Mouse (Mus musculus) spleen, postnatal 10 days (tissue): ENCODE data around the gene Abl2.
"Not testable (repeated sequence)": the region's sequence is repeated elsewhere in the genome, so short reads cannot be mapped to it uniquely, and the experiment has no call there.

Source experiments
- DNase-seq, 2 experiments: peaks; one replicate each; pipeline ENCODE4 v3.0.0; 2021 to 2022; ENCODE audit warnings: low spot score in 2 of 2

The Abl2 gene

DNA sequence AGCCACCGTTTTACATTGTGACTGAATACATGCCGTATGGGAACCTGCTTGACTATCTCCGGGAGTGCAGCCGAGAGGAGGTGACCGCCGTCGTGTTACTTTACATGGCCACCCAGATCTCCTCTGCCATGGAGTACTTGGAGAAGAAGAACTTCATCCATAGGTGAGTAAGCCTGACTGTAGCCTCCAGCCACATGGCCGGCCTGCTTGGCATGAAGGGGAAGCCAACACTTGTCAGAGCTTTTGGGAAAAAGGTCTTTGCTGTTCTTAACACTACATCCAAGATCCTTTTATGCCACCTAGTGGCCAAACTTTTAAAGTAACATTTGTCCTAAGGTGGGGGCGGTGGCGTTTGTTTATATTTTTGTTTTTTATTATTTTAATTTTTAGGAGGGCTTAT, 74.5 kb downstream of the Abl2 start:
- DNase-seq, result no peak

- no peak for DNase-seq
These were observed 76.6 kb downstream of the Abl2 start for GRCm38 (mm10) chr1:156635148-156635547.

- DNase-seq, result no peak
These were observed 80.9 kb downstream of the Abl2 start for GRCm38 (mm10) chr1:156639455-156639854.

GRCm38 (mm10) chr1:156640577-156640976, 82.0 kb downstream of the Abl2 start:
- no peak for DNase-seq

DNA sequence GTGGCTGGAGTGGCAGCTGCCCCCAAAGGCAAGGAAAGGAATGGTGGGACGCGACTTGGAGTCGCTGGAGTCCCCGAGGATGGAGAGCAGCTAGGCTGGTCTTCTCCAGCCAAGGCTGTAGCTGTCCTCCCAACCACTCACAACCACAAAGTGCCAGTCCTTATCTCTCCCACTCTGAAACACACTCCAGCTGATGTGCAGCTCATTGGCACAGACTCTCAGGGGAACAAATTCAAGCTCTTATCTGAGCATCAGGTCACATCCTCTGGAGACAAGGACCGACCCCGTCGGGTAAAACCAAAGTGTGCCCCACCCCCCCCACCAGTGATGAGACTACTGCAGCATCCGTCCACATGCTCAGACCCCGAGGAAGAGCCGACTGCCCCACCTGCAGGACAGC, 83.2 kb downstream of the Abl2 start:
- no peak for DNase-seq

DNA sequence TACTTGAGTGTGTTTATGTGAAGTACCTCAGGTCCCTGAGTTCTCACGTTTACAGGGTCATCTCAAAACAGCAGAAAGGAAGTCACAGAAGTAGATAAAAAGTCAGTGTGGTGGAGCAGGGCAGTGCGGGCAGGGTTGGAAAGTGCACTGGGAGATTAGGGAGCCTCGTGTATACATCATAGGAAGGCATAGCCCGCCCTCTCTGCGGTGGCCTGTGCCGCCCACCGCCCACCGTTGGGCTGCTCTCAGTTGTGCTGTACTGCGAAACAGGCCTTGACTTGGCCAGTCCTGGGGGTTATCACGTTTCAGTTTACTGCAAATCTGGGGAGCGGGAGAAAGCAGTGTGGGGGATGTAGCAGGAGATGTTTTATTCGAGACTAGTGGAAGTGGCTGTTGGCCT, 84.2 kb downstream of the Abl2 start:
- DNase-seq, result no peak

DNA sequence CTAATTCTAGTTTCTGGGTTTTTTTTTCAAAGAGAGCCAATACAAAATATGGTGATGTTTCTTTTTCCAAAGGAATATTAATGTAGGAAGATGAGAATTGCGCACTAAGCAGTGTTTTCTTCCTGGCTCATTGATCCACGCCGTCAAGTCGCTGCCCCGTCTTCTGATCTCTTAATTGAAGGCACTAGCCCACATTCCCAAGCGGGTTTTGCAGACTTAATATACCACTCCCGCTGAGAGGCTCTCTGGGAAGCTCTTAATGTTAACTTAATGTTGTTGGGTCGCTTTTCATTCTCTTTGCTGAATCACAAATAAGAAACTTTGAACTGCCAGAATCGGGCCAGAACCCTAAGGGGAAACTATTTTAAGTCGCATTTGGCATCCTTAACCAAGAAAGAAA, 85.5 kb downstream of the Abl2 start:
- no peak for DNase-seq

DNA sequence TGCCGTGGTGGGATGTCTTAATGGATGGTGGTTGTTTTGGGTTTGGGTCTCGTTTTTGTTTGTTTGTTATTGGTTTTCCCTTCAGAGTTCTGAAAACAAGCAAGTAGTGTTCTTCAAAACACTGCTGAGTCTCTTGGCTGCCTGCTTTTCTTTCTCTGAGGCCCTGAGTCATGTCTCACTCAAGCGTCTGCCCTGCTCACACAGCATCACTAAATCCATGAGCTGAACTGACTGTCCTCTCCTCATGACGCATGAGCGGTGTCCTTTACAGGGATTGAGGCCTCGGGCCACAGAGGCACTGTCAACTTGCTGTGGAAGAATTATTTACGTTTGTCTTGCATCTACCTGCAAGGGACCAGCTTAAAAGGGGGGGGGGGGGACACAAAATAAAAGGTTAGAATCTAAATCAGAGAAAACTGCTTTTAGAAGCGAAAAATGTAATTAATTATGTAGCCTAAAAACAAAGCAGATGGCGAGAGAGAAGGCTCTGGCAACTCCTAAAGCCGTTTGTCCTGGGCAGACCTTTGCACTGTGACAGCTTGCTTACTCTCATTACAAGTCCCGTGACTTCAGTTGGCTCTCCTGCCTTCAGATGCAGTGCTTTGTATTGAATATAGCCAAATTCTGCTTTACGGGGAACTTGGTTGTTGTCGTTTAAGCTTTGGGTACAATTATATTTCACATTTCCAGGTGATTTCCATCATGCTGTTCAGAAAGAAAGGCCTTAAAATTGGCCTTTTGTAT, 86.4 kb downstream of the Abl2 start:
- no peak for DNase-seq

DNA sequence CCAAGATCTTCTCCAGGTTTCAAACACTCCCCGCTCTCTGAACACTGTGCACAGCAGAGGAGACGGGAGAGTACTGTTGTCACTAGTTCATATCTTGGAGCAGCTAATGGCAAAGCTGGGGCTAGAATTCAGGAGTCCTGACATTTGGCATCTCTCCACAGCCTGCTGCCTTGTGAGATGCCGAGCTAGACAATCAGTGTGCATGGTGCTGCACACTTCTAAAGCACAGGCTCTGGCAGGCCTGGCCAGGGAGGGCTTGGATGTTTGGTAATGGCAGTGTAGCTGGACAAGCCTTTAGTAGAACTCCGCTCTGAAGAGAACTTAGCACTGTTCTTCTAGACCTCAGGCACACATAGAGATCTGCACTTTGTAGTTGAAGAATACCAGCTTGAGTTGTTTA, 87.4 kb downstream of the Abl2 start:
- no peak for DNase-seq

GRCm38 (mm10) chr1:156648705-156649104, 90.1 kb downstream of the Abl2 start:
- no peak for DNase-seq

- no peak for DNase-seq
These were observed 92.0 kb downstream of the Abl2 start for GRCm38 (mm10) chr1:156650631-156651030.

DNA sequence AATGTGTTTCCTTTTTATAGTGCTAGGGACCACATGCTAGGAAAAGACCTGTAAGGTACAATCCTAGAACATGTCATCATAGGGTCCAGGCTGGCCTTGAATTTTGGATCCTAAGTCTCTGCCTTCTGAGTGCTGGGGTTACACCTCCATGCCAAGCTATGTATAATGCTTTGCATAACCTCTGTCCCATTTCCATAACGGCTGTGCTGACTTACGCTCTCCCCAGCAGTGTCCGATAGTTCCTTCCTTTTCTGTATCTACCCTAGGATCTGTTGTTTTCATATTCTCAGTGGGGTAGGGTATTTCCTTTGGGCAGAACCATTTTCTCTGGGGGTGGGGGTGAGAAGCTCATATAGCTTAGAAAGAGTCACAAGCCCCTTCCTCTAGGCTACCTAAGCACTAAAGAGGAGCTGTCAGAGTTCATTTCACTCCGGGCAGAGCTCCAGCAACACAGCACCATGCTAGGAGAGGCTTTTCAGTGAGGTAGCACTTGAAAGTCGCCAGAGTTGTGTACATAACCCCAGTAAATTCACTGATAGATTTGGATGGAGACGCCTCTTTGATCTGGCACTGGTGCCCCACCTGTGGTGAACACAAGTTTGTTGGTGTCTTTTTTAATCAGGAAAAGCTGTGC, 93.7 kb downstream of the Abl2 start:
- no peak for DNase-seq

- no peak for DNase-seq
These were observed 96.3 kb downstream of the Abl2 start for GRCm38 (mm10) chr1:156654735-156655530.

- DNase-seq, result no peak
These were observed 98.9 kb downstream of the Abl2 start for GRCm38 (mm10) chr1:156657523-156657922.

DNA sequence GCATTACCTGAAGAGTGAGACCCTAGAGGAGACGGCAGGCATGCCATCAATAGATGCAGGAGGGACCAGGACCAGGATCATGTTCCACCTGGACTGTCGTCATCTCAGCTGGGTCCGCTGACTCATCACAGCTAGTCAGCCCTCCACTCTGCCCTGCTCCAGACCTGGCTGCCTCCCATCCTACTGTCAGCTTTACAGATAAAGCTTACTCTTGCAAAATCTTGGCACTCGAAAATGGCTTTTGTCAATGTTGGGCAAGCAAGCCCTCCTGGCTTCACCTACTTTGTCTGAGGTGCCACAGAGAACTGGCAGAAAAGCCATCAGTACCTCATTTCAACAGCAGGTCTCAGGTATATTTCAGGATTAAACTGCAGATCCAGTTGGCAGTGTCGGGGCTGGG, 100.1 kb downstream of the Abl2 start:
- DNase-seq, result no peak

DNA sequence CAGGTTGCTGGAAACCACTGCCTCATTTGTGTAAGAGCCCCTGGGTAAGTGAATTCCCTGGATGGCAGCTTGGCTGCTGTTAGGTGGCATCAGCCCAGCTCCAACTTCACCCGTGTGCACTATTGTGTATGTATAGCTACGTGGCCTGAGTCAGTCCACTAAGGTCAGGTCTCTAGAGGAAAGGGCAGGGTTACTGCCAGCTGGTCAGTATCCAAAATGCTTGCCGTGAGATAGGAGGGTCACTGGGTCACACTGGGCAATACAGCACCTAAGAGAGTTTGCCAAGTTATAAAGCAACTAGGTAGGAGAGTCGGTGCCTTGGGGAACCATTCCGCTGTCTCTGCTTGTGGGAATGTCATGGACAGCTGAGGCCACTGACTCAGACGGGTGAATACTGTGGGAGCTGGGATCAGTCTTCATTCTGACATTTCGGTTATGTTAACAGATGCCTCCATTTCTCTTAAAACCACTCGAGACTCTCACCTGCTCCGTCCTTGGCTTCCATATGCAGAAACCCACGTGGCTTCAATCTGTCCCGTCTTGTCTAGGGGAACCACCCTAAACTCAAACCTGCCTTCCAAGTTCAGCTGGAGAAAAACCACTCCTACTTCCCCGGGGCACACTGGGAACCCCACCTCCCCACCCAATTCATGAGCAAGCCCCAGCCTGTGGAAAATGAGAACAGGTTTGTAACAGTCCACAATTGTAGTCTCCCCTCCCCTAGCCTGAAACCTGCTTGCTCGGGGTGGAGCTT, 101.5 kb downstream of the Abl2 start:
- DNase-seq, result no peak

DNA sequence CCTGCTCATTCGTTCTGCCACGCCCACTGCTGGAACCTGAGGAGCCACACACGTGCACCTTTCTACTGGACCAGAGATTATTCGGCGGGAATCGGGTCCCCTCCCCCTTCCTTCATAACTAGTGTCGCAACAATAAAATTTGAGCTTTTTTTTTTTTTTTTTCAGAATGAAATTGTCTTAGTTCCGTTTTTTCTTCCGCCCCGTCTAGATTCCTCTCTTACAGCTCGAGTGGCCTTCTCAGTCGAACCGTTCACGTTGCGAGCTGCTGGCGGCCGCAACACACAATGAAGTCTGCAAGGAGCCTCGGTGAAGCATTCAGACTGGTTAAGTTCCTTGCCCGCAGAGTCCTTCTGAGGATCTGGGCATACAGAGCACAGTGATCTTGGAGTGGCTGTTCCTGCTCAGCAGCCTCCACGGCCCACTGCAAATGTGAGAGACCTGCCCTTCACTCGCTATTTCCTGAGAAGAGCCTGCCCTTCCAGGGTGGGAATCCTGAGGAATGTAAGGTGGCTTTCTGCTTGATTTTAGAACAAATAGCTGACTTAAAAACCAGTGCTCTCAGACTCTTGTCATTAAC, 102.2 kb downstream of the Abl2 start:
- DNase-seq, result not testable (repeated sequence)

GRCm38 (mm10) chr1:156665777-156666176, 107.2 kb downstream of the Abl2 start:
- DNase-seq, result no peak

DNA sequence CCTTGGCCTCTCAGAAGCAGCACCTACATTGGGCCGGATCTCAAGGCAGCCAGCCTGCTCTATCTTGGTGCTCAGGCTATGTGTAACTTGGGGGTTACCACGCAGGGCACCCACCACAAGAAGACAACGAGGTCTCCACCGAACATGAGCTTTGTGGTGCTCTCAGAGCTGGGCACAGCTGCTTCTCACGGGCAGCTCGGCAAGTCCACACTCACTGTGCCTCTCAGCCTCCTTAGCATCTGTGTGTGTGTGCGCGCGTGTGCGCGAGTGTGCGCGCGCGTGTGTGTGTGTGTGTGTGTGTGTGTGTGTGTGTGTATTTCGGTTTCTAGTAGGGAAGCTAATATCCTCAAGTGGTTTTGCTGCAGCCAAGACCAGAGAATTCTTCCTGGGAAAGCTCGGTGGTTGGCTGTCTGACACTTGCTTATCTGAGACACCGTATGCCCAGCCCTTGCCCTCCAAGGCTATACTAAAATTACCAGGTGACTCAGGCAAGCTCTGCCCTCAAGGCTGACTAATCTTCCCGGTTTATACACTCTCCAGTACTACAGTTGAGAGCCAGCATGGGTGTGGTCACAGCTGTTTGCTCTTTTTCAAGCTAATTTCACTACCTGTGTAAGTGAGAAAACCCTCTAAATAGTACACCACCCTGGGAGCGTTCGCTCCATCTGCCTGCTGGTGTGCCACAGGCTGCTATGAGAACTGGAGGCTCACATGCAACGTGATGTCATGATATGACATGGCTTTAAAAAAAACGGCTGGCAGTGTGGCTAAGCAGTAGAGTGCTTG, 108.7 kb downstream of the Abl2 start:
- no peak for DNase-seq

- no peak for DNase-seq
These were observed 110.0 kb downstream of the Abl2 start for GRCm38 (mm10) chr1:156668602-156669001.
